Mouse (Mus musculus) heart, postnatal 0 days (tissue): ENCODE results near the gene Tpmt. TPM values are rescaled to one million over a fixed set of nuclear protein-coding genes. Genes with fewer than 3 reads are reported as not detected.

Experiments used
- ATAC-seq: fragments of 200-750 bp; cut with Nextera tagmentation; 2 replicates; pipeline ENCODE4 v1.8.0; 2017; ENCODE audit warnings: low read depth, moderate number of reproducible peaks, moderate library complexity; ENCODE audit not compliant: insufficient read depth
- DNase-seq: peaks from one replicate; pipeline ENCODE4 v3.0.0-alpha.2; 2016; ENCODE audit warnings: low spot score
- H3K27ac ChIP-seq: fragments of 300-500 bp; sonication (generic); 2 replicates; pipeline ENCODE4 v1.5.1; 2014; ENCODE audit warnings: low read depth, mild to moderate bottlenecking
- H3K27me3 ChIP-seq: fragments of 300-500 bp; sonication (generic); 2 replicates; pipeline ENCODE4 v1.6.1; 2014; ENCODE audit warnings: low read length, mixed read lengths; ENCODE audit not compliant: control insufficient read depth, insufficient read depth
- H3K36me3 ChIP-seq: fragments of 300-500 bp; sonication (generic); replicated peaks from 2 replicates; pipeline ENCODE4 v1.6.1; 2014; ENCODE audit warnings: low read length, mixed read lengths; ENCODE audit not compliant: control insufficient read depth, insufficient read depth
- H3K4me1 ChIP-seq: fragments of 300-500 bp; sonication (generic); 2 replicates; pipeline ENCODE4 v1.6.1; 2014; ENCODE audit warnings: antibody characterized with exemption; ENCODE audit not compliant: control insufficient read depth, insufficient read depth
- H3K4me2 ChIP-seq: fragments of 300-500 bp; sonication (generic); 2 replicates; pipeline ENCODE4 v1.6.1; 2014; ENCODE audit warnings: low read depth, mild to moderate bottlenecking, low read length, moderate library complexity
- H3K4me3 ChIP-seq: fragments of 300-500 bp; sonication (generic); 2 replicates; pipeline ENCODE4 v1.5.1; 2014; ENCODE audit warnings: low read depth, low read length
- H3K9ac ChIP-seq: fragments of 300-500 bp; sonication (generic); replicated peaks from 2 replicates; pipeline ENCODE4 v1.6.1; 2014; ENCODE audit warnings: low read depth, low read length, mixed read lengths
- H3K9me3 ChIP-seq: fragments of 300-500 bp; sonication (generic); replicated peaks from 2 replicates; pipeline ENCODE4 v1.6.1; 2016; ENCODE audit warnings: low read length; ENCODE audit not compliant: control insufficient read depth
- CTCF ChIP-seq: IDR thresholded peaks from 2 replicates; pipeline ENCODE4 v1.5.1; 2016; ENCODE audit warnings: antibody characterized with exemption, control low read depth, low read depth
- EP300 ChIP-seq: IDR thresholded peaks from 2 replicates; pipeline ENCODE4 v1.6.1; 2016; ENCODE audit warnings: antibody characterized with exemption, low read depth
- WGBS: fragments of 180-500 bp; shearing (Covaris S2); extraction: QIAGEN DNeasy Blood & Tissue Kit; methylation state at CpG from one replicate; pipeline ENCODE4 v1.1.7; 2014; 5-methylcytosine and 5-hydroxymethylcytosine counted together
- polyA plus RNA-seq: library from polyadenylated mRNA; unstranded; fragments of >200 nt; fragmentation: Nextera tagmentation; extraction: Ambion mirVana; gene quantifications from 2 replicates; pipeline ENCODE4 v1.2.1, GENCODE M21; 2015
- total RNA-seq: library from RNA; depleted of rRNA; stranded (reverse); fragments of >200 nt; gene quantifications from 2 replicates; pipeline ENCODE4 v1.2.3, GENCODE M21; 2014; ENCODE audit warnings: low replicate concordance

Gene Tpmt
- total and polyA plus RNA-seq, 2 experiments from 2014 or later = 9.5 TPM

- Histone ChIP-seq H3K4me2 (no peak overlapping the region), H3K4me3 (no peak overlapping the region), H3K36me3 (peaks cover 46% of the 10 kb centered on the region), H3K4me1 (no peaks in the 10 kb centered on the region), H3K9me3 (no peaks in the 10 kb centered on the region), H3K27ac (no peak overlapping the region), H3K27me3 (no peaks in the 10 kb centered on the region), H3K9ac (no peak overlapping the region)
- TF ChIP-seq EP300 (no peak), CTCF (no peak)
- ATAC-seq (no peak), DNase-seq (no peak)
These were observed 32.8 kb upstream of the Tpmt start for GRCm38 (mm10) chr13:47077367-47077766.

- TF ChIP-seq EP300 (no peak), CTCF (no peak)
- Histone ChIP-seq H3K27ac (no peak overlapping the region), H3K9ac (no peak overlapping the region), H3K4me2 (no peak overlapping the region), H3K4me3 (no peak overlapping the region), H3K4me1 (no peaks in the 10 kb centered on the region), H3K27me3 (no peaks in the 10 kb centered on the region), H3K9me3 (no peaks in the 10 kb centered on the region), H3K36me3 (peaks cover 45% of the 10 kb centered on the region)
- 88% methylated on average over 5 of the region's 5 CpGs for WGBS
- ATAC-seq (no peak), DNase-seq (no peak)
These were observed 31.6 kb upstream of the Tpmt start for GRCm38 (mm10) chr13:47076156-47076555.

GRCm38 (mm10) chr13:47072484-47072883, 27.9 kb upstream of the Tpmt start:
- Histone ChIP-seq H3K9ac (no peak overlapping the region), H3K4me3 (no peak overlapping the region), H3K27me3 (no peaks in the 10 kb centered on the region), H3K9me3 (no peaks in the 10 kb centered on the region), H3K36me3 (peaks cover 36% of the 10 kb centered on the region), H3K4me1 (no peaks in the 10 kb centered on the region), H3K4me2 (no peak overlapping the region), H3K27ac (no peak overlapping the region)
- TF ChIP-seq EP300 (no peak), CTCF (no peak)
- DNase-seq (no peak), ATAC-seq (no peak)
- WGBS = 90% methylated on average over 5 of the region's 5 CpGs

GRCm38 (mm10) chr13:47071871-47072270, 27.3 kb upstream of the Tpmt start:
- Histone ChIP-seq H3K4me2 (no peak overlapping the region), H3K4me1 (no peaks in the 10 kb centered on the region), H3K9ac (no peak overlapping the region), H3K36me3 (peaks cover 36% of the 10 kb centered on the region), H3K27ac (no peak overlapping the region), H3K9me3 (no peaks in the 10 kb centered on the region), H3K27me3 (no peaks in the 10 kb centered on the region), H3K4me3 (no peak overlapping the region)
- no peak for DNase-seq
- no peak for ATAC-seq
- no peak for TF ChIP-seq CTCF
- TF ChIP-seq EP300 = no peak
- WGBS = 89% methylated on average over 13 of the region's 13 CpGs

GRCm38 (mm10) chr13:47070329-47071080, 26.0 kb upstream of the Tpmt start:
- no peak overlapping the region for H3K27ac ChIP-seq
- no peak overlapping the region for H3K9ac ChIP-seq
- peaks cover 36% of the 10 kb centered on the region for H3K36me3 ChIP-seq
- H3K4me1 ChIP-seq = no peaks in the 10 kb centered on the region
- H3K4me3 ChIP-seq = no peak overlapping the region
- no peak for ATAC-seq
- TF ChIP-seq EP300 (no peak), CTCF (no peak)
- DNase-seq = no peak
- H3K4me2 ChIP-seq = no peak overlapping the region
- H3K9me3 ChIP-seq = no peaks in the 10 kb centered on the region
- no peaks in the 10 kb centered on the region for H3K27me3 ChIP-seq
- WGBS = 81% methylated on average over 15 of the region's 15 CpGs

- Histone ChIP-seq H3K27me3 (no peaks in the 10 kb centered on the region), H3K27ac (no peak overlapping the region), H3K9me3 (no peaks in the 10 kb centered on the region), H3K4me1 (no peaks in the 10 kb centered on the region), H3K36me3 (peaks cover 15% of the 10 kb centered on the region), H3K4me3 (no peak overlapping the region), H3K4me2 (no peak overlapping the region), H3K9ac (no peak overlapping the region)
- WGBS = 80% methylated on average over 6 of the region's 6 CpGs
- TF ChIP-seq EP300 (no peak), CTCF (no peak)
- ATAC-seq = no peak
- no peak for DNase-seq
These were observed 22.5 kb upstream of the Tpmt start for GRCm38 (mm10) chr13:47067001-47067400.
